Comparison of ENCODE assay signal across 8 mouse cellular contexts in genomic region chr2:153560664-153561541, GRCm38 (mm10). TPM values are rescaled to one million over a fixed set of nuclear protein-coding genes. Genes with fewer than 3 reads are reported as not detected.
A peak's percentile ranks its signal among the peaks of the same experiment; 100 is the strongest.
DNase-seq lines count a peak whose midpoint lies in the region; ATAC-seq lines count a peak whose summit lies in the region.

No protein-coding gene starts in this region.

- H3K27me3 ChIP-seq in heart, embryonic 12.5 days (replicated peaks) = no peaks in the 10 kb centered on the region

- H3K9ac ChIP-seq in heart, embryonic 12.5 days = peak overlapping the region; percentile 65

- peak overlapping the region; percentile 98 for H3K27ac ChIP-seq in heart, embryonic 12.5 days (ENCODE audit: poor library complexity, severe bottlenecking)

- 10% methylated on average over 21 of the region's 21 CpGs for WGBS in heart, embryonic 12.5 days

- H3K9me3 ChIP-seq in heart, embryonic 12.5 days (replicated peaks) = peaks cover 4% of the 10 kb centered on the region; the same call in 1 of the 2 replicates

- no peaks in the 10 kb centered on the region for H3K36me3 ChIP-seq in heart, embryonic 12.5 days

- peak; percentile 40 for DNase-seq in layer of hippocampus, adult 11-12 months (ENCODE audit: low spot score)
- DNase-seq in layer of hippocampus, adult 9-10 months (ENCODE audit: low spot score) = no peak
- DNase-seq in layer of hippocampus, postnatal 14 days (ENCODE audit: low spot score in 2 of 2) = peak; percentile 33 to 46
- peak; percentile 59 to 73 for DNase-seq in lung, postnatal 4 days
- peak; percentile 19 for DNase-seq in retina, postnatal 7 days (ENCODE audit: low read depth, low spot score)
- DNase-seq in yolk sac, embryonic 10.5 days (ENCODE audit: low spot score) = no peak

- peak overlapping the region; percentile 68 for H3K4me2 ChIP-seq in heart, embryonic 12.5 days

- peak overlapping the region; percentile 27 for H3K4me3 ChIP-seq in heart, embryonic 12.5 days

- peaks cover 54% of the 10 kb centered on the region for H3K4me1 ChIP-seq in heart, embryonic 12.5 days (replicated peaks)

- ATAC-seq in common myeloid progenitor, adult 5-6 weeks (replicated peaks; ENCODE audit: low read depth, poor library complexity, severe bottlenecking) = peak; percentile 48
- ATAC-seq in heart, embryonic 12.5 days (ENCODE audit: insufficient number of reproducible peaks, low FRiP score) = peak; percentile 83

RNA-seq across cellular contexts. Expression of gene Nol4l, which starts 31.1 kb away (rescaled TPM):
- total RNA-seq in common myeloid progenitor, adult 5-6 weeks (2017) = 7.3 and 7.4 TPM in 2 replicates
- 14.9 and 15.2 TPM in 2 replicates for polyA plus RNA-seq in heart, embryonic 12.5 days (2016; fragmentation: Nextera tagmentation; extraction: Ambion mirVana)
- total RNA-seq in layer of hippocampus, postnatal 14 days (2021) = 10 to 100 TPM; 55.6 to 60.1 TPM

Comparison
In these comparisons a context has a peak if more than half of its experiments do, and no peak if none do; other contexts are left out.
1. DNase-seq: peak in layer of hippocampus, adult 11-12 months (single experiment), layer of hippocampus, postnatal 14 days (2 of 2), lung, postnatal 4 days (2 of 2) and retina, postnatal 7 days (single experiment); none in layer of hippocampus, adult 9-10 months (single experiment) and yolk sac, embryonic 10.5 days (single experiment).